Mouse (Mus musculus): ENCODE measurements at regions not wholly inside any gene's neighbourhood (a gene's known extent, or its start where the extent isn't known, plus 50 kb on each side); places are given as distances from the start of the nearest gene placed in this dataset.

DNA sequence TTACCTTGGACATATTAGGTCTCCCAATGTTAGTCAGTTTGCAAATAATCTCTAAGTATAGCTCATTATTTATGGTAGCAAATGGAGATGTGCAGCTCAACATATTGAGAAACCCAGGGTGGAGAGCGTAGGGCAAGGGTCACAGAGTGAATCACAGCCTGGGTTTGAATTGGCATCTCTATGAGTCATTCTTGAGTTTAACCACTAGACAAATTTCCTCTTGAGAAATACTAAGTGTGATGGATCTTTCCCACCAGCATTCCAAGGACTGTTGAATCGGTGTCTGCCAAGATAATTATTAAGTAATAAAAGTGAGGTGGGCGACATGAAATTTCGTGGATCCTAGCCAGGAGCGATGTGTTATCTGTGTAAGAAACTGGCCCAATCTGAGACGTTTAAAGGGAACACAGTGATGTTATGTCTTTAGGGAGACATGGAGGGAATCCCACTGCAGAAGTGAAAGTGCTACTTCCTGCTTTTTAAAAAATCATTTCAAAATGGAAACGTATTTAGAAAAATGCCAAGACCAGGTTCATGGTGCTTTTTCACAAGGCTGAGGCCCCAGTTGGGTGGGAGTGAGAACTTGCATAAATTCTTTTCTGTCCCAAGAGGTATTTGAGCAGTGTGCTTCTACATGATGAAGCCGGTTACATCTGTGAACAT lies 251.3 kb upstream of the Ptger4 start:
- H3K27ac ChIP-seq (ENCODE audit: control insufficient read depth, insufficient read depth, low read depth, low read length, poor library complexity), result peak overlapping the region; percentile 38; the same call in 1 of the 2 replicates
- TF ChIP-seq POLR2A (IDR thresholded peaks at IDR 0.05; ENCODE audit: borderline replicate concordance, control insufficient read depth, low read depth, low read length), result no peak
- TF ChIP-seq CTCF (IDR thresholded peaks at IDR 0.05; ENCODE audit: control insufficient read depth, insufficient read depth, low read length), result no peak
- H3K4me1 ChIP-seq (ENCODE audit: control insufficient read depth, insufficient read depth, low read length), result no peaks in the 10 kb centered on the region; the same call in 1 of the 2 replicates
- WGBS, result 63% methylated on average over 8 of the region's 8 CpGs
- H3K4me3 ChIP-seq (replicated peaks; ENCODE audit: control insufficient read depth, low read depth, low read length), result no peak overlapping the region

DNA sequence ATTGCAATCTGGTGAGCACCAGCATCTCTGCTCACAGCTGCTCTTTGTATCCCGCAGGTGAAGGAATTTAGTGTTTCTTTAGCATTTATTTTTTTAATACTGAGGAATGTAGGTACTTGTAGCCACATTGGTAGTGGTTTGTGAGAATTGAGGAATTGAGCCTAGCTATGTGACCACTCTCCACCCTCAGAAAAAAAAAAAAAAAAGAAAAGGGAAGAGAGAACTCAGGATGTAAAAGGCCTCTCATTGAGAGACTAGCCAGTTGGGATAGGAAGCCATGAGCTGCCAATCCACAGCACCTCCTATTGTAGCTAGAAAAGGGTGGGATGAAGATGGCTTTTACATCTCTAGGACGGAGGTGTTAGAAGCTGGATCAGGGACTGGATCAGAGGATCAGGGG lies 252.0 kb upstream of the Ptger4 start:
- Histone ChIP-seq H3K4me3 (replicated peaks; ENCODE audit: control insufficient read depth, low read depth, low read length) (no peak overlapping the region), H3K27ac (ENCODE audit: control insufficient read depth, insufficient read depth, low read depth, low read length, poor library complexity) (peak overlapping the region; percentile 38; the same call in 1 of the 2 replicates), H3K4me1 (ENCODE audit: control insufficient read depth, insufficient read depth, low read length) (no peaks in the 10 kb centered on the region; the same call in 1 of the 2 replicates)
- no peak for TF ChIP-seq CTCF (IDR thresholded peaks at IDR 0.05; ENCODE audit: control insufficient read depth, insufficient read depth, low read length)
- TF ChIP-seq POLR2A (IDR thresholded peaks at IDR 0.05; ENCODE audit: borderline replicate concordance, control insufficient read depth, low read depth, low read length), result no peak
- 76% methylated on average over 2 of the region's 2 CpGs for WGBS

DNA sequence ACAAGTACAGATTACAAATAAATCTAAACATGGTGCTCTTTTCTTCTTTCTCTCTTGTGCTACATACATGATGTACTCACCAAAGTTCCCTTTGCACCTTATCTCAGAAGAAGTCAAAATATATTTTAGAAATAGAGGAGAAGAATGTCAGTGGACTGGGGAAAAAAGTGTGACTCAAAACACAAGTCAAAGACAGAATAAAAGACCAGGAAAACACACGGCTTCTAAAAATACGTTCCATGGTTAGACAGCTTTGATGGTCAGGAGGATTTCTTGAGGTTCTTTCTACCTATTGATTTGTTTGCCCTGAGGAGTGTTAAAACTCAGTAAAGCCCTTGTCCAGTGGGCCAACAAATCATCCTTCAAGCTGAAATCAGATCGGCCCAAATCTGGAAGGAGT lies 260.5 kb upstream of the Ptger4 start:
- TF ChIP-seq POLR2A (IDR thresholded peaks at IDR 0.05; ENCODE audit: borderline replicate concordance, control insufficient read depth, low read depth, low read length) (no peak), CTCF (IDR thresholded peaks at IDR 0.05; ENCODE audit: control insufficient read depth, insufficient read depth, low read length) (no peak)
- Histone ChIP-seq H3K27ac (ENCODE audit: control insufficient read depth, insufficient read depth, low read depth, low read length, poor library complexity) (no peak overlapping the region), H3K4me3 (replicated peaks; ENCODE audit: control insufficient read depth, low read depth, low read length) (no peak overlapping the region), H3K4me1 (ENCODE audit: control insufficient read depth, insufficient read depth, low read length) (no peaks in the 10 kb centered on the region)
- WGBS, result 86% methylated on average over 3 of the region's 3 CpGs

DNA sequence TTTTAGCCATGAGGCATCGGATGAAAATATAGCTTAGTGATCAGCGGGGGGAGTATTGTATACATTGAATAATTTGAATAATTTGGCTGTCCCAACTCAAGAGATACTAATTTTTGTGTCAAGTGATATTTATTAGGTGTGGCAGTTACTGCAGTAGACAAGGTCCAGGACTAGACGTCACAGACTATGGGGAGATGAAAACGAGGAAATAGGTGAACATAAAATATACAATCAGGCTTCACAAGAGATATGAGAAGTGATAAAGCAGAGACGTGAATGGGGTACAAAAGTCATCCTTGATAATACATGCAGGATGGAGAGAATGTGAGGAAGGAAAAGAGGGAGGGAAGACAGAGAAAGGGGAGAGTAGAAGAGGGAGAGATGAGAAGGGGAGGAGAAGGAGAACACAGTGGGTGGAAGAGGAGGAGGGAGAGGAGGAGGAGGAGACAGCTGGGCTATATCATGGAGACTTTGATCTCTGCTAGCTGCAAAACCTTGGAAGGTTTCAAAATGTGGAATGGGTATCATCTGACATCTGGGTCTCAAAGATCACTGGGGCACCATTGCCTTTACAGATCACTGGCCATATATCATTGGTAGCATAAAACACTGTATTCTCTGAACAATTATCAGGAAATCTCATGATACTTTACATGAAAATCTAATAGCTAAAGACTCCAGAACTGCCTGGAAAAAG lies 263.0 kb upstream of the Ptger4 start:
- Histone ChIP-seq H3K4me1 (ENCODE audit: control insufficient read depth, insufficient read depth, low read length) (no peaks in the 10 kb centered on the region), H3K27ac (ENCODE audit: control insufficient read depth, insufficient read depth, low read depth, low read length, poor library complexity) (no peak overlapping the region), H3K4me3 (replicated peaks; ENCODE audit: control insufficient read depth, low read depth, low read length) (no peak overlapping the region)
- WGBS, result 72% methylated on average over 5 of the region's 5 CpGs
- TF ChIP-seq CTCF (IDR thresholded peaks at IDR 0.05; ENCODE audit: control insufficient read depth, insufficient read depth, low read length) (no peak), POLR2A (IDR thresholded peaks at IDR 0.05; ENCODE audit: borderline replicate concordance, control insufficient read depth, low read depth, low read length) (no peak)

DNA sequence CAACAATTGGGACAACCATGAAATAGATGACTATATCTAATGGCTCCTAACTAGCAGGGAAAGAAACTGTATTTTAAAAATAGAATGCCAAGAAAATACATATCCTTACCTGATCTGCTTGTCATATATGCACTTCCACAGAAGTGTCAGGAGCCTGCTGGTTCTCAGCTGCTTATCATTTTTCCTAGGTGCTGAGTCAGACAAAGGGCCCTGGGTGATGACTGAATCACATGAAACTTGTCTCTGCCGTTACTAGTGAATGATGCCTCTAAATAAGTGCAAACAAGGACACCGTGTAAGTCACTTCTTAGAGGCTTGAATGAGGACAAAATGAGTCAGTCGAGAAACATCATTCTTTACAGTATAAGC lies 263.5 kb upstream of the Ptger4 start:
- H3K4me1 ChIP-seq (ENCODE audit: control insufficient read depth, insufficient read depth, low read length), result no peaks in the 10 kb centered on the region
- no peak for TF ChIP-seq POLR2A (IDR thresholded peaks at IDR 0.05; ENCODE audit: borderline replicate concordance, control insufficient read depth, low read depth, low read length)
- TF ChIP-seq CTCF (IDR thresholded peaks at IDR 0.05; ENCODE audit: control insufficient read depth, insufficient read depth, low read length), result no peak
- no peak overlapping the region for H3K4me3 ChIP-seq (replicated peaks; ENCODE audit: control insufficient read depth, low read depth, low read length)
- WGBS, result 80% methylated on average over 3 of the region's 3 CpGs
- no peak overlapping the region for H3K27ac ChIP-seq (ENCODE audit: control insufficient read depth, insufficient read depth, low read depth, low read length, poor library complexity)

GRCm38 (mm10) chr15:5510056-5510455 lies 266.1 kb upstream of the Ptger4 start:
- H3K27ac ChIP-seq (ENCODE audit: control insufficient read depth, insufficient read depth, low read depth, low read length, poor library complexity), result no peak overlapping the region
- no peak for TF ChIP-seq CTCF (IDR thresholded peaks at IDR 0.05; ENCODE audit: control insufficient read depth, insufficient read depth, low read length)
- no peaks in the 10 kb centered on the region; the same call in 1 of the 2 replicates for H3K4me1 ChIP-seq (ENCODE audit: control insufficient read depth, insufficient read depth, low read length)
- no peak overlapping the region for H3K4me3 ChIP-seq (replicated peaks; ENCODE audit: control insufficient read depth, low read depth, low read length)
- 43% methylated on average over 3 of the region's 3 CpGs for WGBS

- Histone ChIP-seq H3K27ac (ENCODE audit: control insufficient read depth, insufficient read depth, low read depth, low read length, poor library complexity) (no peak overlapping the region), H3K4me3 (replicated peaks; ENCODE audit: control insufficient read depth, low read depth, low read length) (no peak overlapping the region), H3K4me1 (ENCODE audit: control insufficient read depth, insufficient read depth, low read length) (no peaks in the 10 kb centered on the region; the same call in 1 of the 2 replicates)
- 58% methylated on average over 3 of the region's 3 CpGs for WGBS
- TF ChIP-seq CTCF (IDR thresholded peaks at IDR 0.05; ENCODE audit: control insufficient read depth, insufficient read depth, low read length), result no peak
- TF ChIP-seq POLR2A (IDR thresholded peaks at IDR 0.05; ENCODE audit: borderline replicate concordance, control insufficient read depth, low read depth, low read length), result no peak
These were observed 267.1 kb upstream of the Ptger4 start for GRCm38 (mm10) chr15:5511046-5511445.

DNA sequence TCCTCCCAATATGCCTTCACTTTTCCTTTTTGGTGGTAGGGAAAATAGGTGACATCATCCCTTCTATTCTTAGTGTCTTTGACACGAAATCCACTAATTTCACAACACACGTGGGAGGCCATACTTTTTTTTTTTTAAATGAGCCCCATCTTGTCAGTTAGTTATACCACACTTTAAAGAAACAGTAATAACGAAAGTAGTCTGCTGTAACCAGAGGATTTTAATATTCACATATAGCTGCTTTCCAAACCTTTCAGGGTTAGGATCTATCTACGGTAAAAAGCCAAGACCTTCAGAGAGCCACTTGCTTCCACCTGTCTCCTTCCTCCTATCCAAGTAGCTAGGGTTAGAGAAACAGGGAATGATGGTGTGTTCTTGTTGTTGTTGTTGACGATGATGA lies 268.6 kb upstream of the Ptger4 start:
- 60% methylated on average over 5 of the region's 5 CpGs for whole genome bisulfite sequencing
- H3K4me1 ChIP-seq (ENCODE audit: control insufficient read depth, insufficient read depth, low read length), result peaks cover 1% of the 10 kb centered on the region; the same call in 1 of the 2 replicates
- TF ChIP-seq POLR2A (IDR thresholded peaks at IDR 0.05; ENCODE audit: borderline replicate concordance, control insufficient read depth, low read depth, low read length), result no peak
- TF ChIP-seq CTCF (IDR thresholded peaks at IDR 0.05; ENCODE audit: control insufficient read depth, insufficient read depth, low read length), result no peak
- H3K4me3 ChIP-seq (replicated peaks; ENCODE audit: control insufficient read depth, low read depth, low read length), result no peak overlapping the region
- H3K27ac ChIP-seq (ENCODE audit: control insufficient read depth, insufficient read depth, low read depth, low read length, poor library complexity), result no peak overlapping the region

Data from bone marrow, adult 2 months (tissue).